Mouse (Mus musculus): Measurements from ENCODE around the gene Dnajb7. TPM values are rescaled to one million over a fixed set of nuclear protein-coding genes. Genes with fewer than 3 reads are reported as not detected.
A peak's percentile ranks its signal among the peaks of the same experiment; 100 is the strongest.

The Dnajb7 gene
- polyA plus RNA-seq, 1 experiment from 2014 or later, result 0.72 TPM

DNA sequence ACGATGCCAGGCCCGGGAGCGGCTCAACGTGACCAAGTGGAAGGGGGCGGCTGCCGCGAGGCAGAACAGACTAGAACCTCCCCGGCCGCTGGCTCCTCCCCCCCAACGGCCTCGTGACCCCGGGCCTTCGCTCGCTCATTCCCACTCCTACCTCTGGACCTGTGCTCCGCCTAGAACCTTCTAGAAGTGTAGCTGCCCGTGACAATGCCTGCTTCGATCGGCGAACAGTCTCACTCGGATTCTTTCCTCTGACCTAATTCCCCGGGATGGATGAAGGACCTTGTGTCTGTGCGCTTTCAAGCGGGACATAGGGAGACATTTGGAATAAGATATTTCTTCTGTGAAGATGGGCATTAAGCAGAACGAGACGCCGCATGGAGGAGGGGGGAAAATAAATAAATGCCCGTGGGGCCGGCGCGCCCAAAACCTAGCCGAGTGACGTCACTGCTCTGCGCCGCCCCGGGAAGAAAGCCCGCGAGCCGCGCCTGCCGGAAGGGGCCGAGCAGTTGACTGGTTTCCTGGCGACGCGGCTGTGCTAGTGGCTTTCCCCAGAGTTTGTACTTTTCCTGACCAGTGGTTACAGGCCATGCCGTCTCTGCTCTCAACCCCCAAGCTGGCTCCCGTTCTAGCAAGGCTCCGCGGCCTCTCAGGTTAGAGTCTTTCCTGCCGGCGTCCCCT lies 8.3 kb downstream of the Dnajb7 start, which contains the start of the genes St13 and Xpnpep3:
Gene St13, minus strand, starts transcription at position 440 of the 678 bp plus-strand sequence.
Gene Xpnpep3, plus strand, starts transcription at position 501 of the 678 bp plus-strand sequence.
- ATAC-seq (ENCODE audit: extremely low read depth, insufficient number of reproducible peaks, low FRiP score, low TSS enrichment), result peak; percentile 100
- no peaks in the 10 kb centered on the region for H3K27me3 ChIP-seq (replicated peaks)
- H3K4me1 ChIP-seq, result peaks cover 30% of the 10 kb centered on the region
- peak within 1 kb of the TSS; percentile 96 for H3K9ac ChIP-seq
- H3K4me2 ChIP-seq, result peak within 1 kb of the TSS; percentile 87
- H3K36me3 ChIP-seq, result no peaks in the 10 kb centered on the region; the same call in 1 of the 2 replicates
- under 1% methylated on average over 50 of the region's 50 CpGs for WGBS
- no peaks in the 10 kb centered on the region for H3K9me3 ChIP-seq
- peak within 1 kb of the TSS; percentile 92 for H3K27ac ChIP-seq (replicated peaks)
- H3K4me3 ChIP-seq, result peak within 1 kb of the TSS; percentile 88

- peaks cover 30% of the 10 kb centered on the region for H3K4me1 ChIP-seq
- H3K9me3 ChIP-seq, result no peaks in the 10 kb centered on the region
- H3K4me2 ChIP-seq, result peak overlapping the region; percentile 87
- H3K36me3 ChIP-seq, result no peaks in the 10 kb centered on the region; the same call in 1 of the 2 replicates
- WGBS, result under 1% methylated on average over 21 of the region's 21 CpGs
- H3K27me3 ChIP-seq (replicated peaks), result no peaks in the 10 kb centered on the region
- ATAC-seq (ENCODE audit: extremely low read depth, insufficient number of reproducible peaks, low FRiP score, low TSS enrichment), result no peak
- H3K27ac ChIP-seq (replicated peaks), result peak overlapping the region; percentile 92
- H3K9ac ChIP-seq, result peak overlapping the region; percentile 96
- peak overlapping the region; percentile 88 for H3K4me3 ChIP-seq
These were observed 8.8 kb downstream of the Dnajb7 start for GRCm38 (mm10) chr15:81399297-81399637.

- no peaks in the 10 kb centered on the region for H3K9me3 ChIP-seq
- peak overlapping the region; percentile 92; the same call in 1 of the 2 replicates for H3K27ac ChIP-seq (replicated peaks)
- H3K4me1 ChIP-seq, result peaks cover 30% of the 10 kb centered on the region
- H3K4me3 ChIP-seq, result peak overlapping the region; percentile 88
- peaks cover 2% of the 10 kb centered on the region; the same call in 1 of the 2 replicates for H3K36me3 ChIP-seq
- peak overlapping the region; percentile 87 for H3K4me2 ChIP-seq
- H3K9ac ChIP-seq, result peak overlapping the region; percentile 96
- ATAC-seq (ENCODE audit: extremely low read depth, insufficient number of reproducible peaks, low FRiP score, low TSS enrichment), result no peak
- no peaks in the 10 kb centered on the region for H3K27me3 ChIP-seq (replicated peaks)
These were observed 9.9 kb downstream of the Dnajb7 start for GRCm38 (mm10) chr15:81398189-81398588.

- no peaks in the 10 kb centered on the region for H3K9me3 ChIP-seq
- H3K9ac ChIP-seq, result no peak overlapping the region
- no peak overlapping the region for H3K4me2 ChIP-seq
- H3K4me1 ChIP-seq, result peaks cover 19% of the 10 kb centered on the region
- no peak for ATAC-seq (ENCODE audit: extremely low read depth, insufficient number of reproducible peaks, low FRiP score, low TSS enrichment)
- peaks cover 37% of the 10 kb centered on the region for H3K36me3 ChIP-seq
- 85% methylated on average over 8 of the region's 8 CpGs for WGBS
- H3K4me3 ChIP-seq, result no peak overlapping the region
- no peak overlapping the region for H3K27ac ChIP-seq (replicated peaks)
- H3K27me3 ChIP-seq (replicated peaks), result no peaks in the 10 kb centered on the region
These were observed 13.7 kb downstream of the Dnajb7 start for GRCm38 (mm10) chr15:81394211-81394915.

DNA sequence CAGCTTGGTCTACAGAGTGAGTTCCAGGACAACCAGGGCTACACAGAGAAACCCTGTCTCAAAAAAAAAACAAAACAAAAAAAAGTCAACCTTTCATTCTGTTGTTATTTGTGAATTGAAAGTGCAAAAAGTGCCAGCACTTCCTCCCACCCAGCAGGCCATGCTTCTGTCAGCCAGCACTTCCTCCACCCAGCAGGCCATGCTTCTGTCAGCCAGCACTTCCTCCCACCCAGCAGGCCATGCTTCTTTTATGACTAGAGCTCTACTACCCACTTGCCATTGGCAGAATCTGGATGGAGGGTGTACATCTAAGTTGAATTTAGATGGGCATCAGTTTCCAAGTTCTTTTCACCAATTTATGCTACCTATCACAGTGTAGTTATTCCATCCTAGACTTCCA lies 15.1 kb downstream of the Dnajb7 start:
- Histone ChIP-seq H3K4me1 (peaks cover 12% of the 10 kb centered on the region), H3K27me3 (replicated peaks) (no peaks in the 10 kb centered on the region), H3K9me3 (no peaks in the 10 kb centered on the region), H3K36me3 (peaks cover 50% of the 10 kb centered on the region), H3K9ac (no peak overlapping the region), H3K4me3 (no peak overlapping the region), H3K27ac (replicated peaks) (no peak overlapping the region), H3K4me2 (no peak overlapping the region)
- ATAC-seq (ENCODE audit: extremely low read depth, insufficient number of reproducible peaks, low FRiP score, low TSS enrichment), result no peak

GRCm38 (mm10) chr15:81386327-81386726 lies 21.8 kb downstream of the Dnajb7 start:
- no peaks in the 10 kb centered on the region for H3K27me3 ChIP-seq (replicated peaks)
- peaks cover 97% of the 10 kb centered on the region for H3K36me3 ChIP-seq
- no peak for ATAC-seq (ENCODE audit: extremely low read depth, insufficient number of reproducible peaks, low FRiP score, low TSS enrichment)
- H3K4me3 ChIP-seq, result no peak overlapping the region
- no peak overlapping the region for H3K9ac ChIP-seq
- no peak overlapping the region for H3K4me2 ChIP-seq
- WGBS, result 96% methylated on average over 5 of the region's 5 CpGs
- H3K4me1 ChIP-seq, result no peaks in the 10 kb centered on the region
- H3K9me3 ChIP-seq, result no peaks in the 10 kb centered on the region
- H3K27ac ChIP-seq (replicated peaks), result no peak overlapping the region

DNA sequence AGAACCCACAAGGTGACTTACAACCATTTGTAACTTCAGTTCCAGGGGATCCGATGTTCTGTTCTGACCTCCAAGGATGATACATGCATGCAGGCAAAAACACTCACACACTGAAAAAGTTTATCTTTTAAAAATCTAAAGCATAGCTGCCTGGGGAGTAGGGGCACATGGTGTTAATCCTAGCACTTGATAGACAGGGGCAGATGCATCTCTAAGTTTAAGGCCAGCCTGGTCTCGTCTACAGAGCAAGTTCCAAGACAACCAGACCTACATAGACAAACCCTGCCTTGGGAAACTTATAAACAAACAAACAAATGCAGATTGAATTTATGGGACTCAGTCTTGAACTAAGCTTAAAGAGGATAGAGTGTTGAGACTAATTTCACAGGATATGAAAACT lies 29.3 kb downstream of the Dnajb7 start:
- Histone ChIP-seq H3K36me3 (peaks cover 88% of the 10 kb centered on the region), H3K4me2 (no peak overlapping the region), H3K27ac (replicated peaks) (no peak overlapping the region), H3K4me1 (no peaks in the 10 kb centered on the region), H3K4me3 (no peak overlapping the region), H3K9me3 (no peaks in the 10 kb centered on the region), H3K27me3 (replicated peaks) (no peaks in the 10 kb centered on the region), H3K9ac (no peak overlapping the region)
- ATAC-seq (ENCODE audit: extremely low read depth, insufficient number of reproducible peaks, low FRiP score, low TSS enrichment), result no peak
- WGBS, result 76% methylated on average over 2 of the region's 2 CpGs

DNA sequence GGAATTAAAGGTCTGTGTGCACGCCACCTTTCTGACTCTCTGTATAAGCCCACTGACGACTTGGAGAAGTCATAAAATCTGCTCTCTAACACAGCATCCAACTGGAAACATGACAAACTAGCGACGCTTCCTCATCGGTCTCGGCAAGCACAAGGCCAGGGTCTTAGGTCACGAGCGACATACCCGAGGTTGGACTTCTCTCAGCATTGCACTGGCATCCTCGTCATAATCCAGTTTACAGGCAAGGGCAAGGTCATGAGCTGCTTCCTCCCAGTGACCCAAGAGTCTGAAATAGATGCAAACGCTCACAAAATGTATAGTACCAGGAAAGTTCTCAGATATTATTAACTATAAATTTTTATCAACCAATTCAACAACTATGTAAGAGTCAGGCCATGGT lies 33.5 kb downstream of the Dnajb7 start:
- no peaks in the 10 kb centered on the region for H3K4me1 ChIP-seq
- no peak overlapping the region for H3K9ac ChIP-seq
- no peak for ATAC-seq (ENCODE audit: extremely low read depth, insufficient number of reproducible peaks, low FRiP score, low TSS enrichment)
- H3K4me3 ChIP-seq, result no peak overlapping the region
- H3K27me3 ChIP-seq (replicated peaks), result no peaks in the 10 kb centered on the region
- H3K4me2 ChIP-seq, result no peak overlapping the region
- no peak overlapping the region for H3K27ac ChIP-seq (replicated peaks)
- WGBS, result 91% methylated on average over 11 of the region's 11 CpGs
- H3K9me3 ChIP-seq, result no peaks in the 10 kb centered on the region
- peaks cover 86% of the 10 kb centered on the region for H3K36me3 ChIP-seq

- ATAC-seq (ENCODE audit: extremely low read depth, insufficient number of reproducible peaks, low FRiP score, low TSS enrichment), result no peak
- no peaks in the 10 kb centered on the region for H3K27me3 ChIP-seq (replicated peaks)
- no peak overlapping the region for H3K4me3 ChIP-seq
- 79% methylated on average over 1 of the region's 1 CpGs for WGBS
- H3K4me2 ChIP-seq, result no peak overlapping the region
- H3K36me3 ChIP-seq, result peaks cover 91% of the 10 kb centered on the region
- H3K4me1 ChIP-seq, result no peaks in the 10 kb centered on the region
- H3K9ac ChIP-seq, result no peak overlapping the region
- H3K27ac ChIP-seq (replicated peaks), result no peak overlapping the region
- H3K9me3 ChIP-seq, result no peaks in the 10 kb centered on the region
These were observed 37.7 kb downstream of the Dnajb7 start for GRCm38 (mm10) chr15:81370356-81370755.

DNA sequence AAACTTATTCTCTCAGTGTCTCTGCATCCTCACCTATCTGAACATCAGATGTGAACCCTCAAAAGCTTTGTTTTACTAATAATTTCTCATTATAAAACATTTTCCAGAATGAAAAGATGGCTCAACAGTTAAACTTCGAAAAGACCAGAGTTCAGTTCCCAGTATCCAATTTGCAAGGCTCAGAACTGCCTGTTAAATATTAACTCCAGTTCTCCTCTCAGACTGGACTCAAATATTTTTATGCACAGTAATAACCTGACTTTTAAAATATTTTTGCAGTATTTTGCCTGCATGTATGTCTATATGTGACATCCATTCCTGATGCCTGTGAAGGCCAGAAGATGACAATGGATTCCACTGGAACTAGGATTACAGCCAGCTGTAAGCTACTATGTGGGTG lies 39.5 kb downstream of the Dnajb7 start:
- Histone ChIP-seq H3K4me1 (no peaks in the 10 kb centered on the region), H3K27me3 (replicated peaks) (no peaks in the 10 kb centered on the region), H3K4me3 (no peak overlapping the region), H3K36me3 (peaks cover 94% of the 10 kb centered on the region), H3K27ac (replicated peaks) (no peak overlapping the region), H3K9me3 (no peaks in the 10 kb centered on the region), H3K9ac (no peak overlapping the region), H3K4me2 (no peak overlapping the region)
- no peak for ATAC-seq (ENCODE audit: extremely low read depth, insufficient number of reproducible peaks, low FRiP score, low TSS enrichment)
- WGBS, result 92% methylated on average over 1 of the region's 1 CpGs

DNA sequence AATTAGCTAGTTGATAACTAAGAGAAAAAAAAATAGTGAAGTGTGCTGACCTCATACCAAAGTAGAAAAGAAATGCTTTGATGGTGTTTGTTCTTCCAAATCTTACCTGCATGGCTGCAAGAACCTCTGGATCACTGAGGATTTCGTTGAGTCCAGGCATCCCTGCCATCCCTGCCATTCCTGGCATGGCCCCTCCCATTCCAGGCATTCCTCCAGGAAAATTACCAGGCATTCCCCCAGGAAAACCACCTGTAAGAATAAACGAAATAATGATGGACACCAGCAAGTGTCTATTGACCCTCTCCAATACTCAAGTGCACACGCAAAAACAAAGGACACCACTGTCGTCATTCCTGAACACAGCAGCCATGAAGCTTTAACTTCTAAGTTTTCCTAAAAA lies 41.9 kb downstream of the Dnajb7 start:
- peaks cover 5% of the 10 kb centered on the region for H3K4me1 ChIP-seq
- no peak overlapping the region for H3K9ac ChIP-seq
- no peak overlapping the region for H3K4me2 ChIP-seq
- H3K27ac ChIP-seq (replicated peaks), result no peak overlapping the region
- H3K27me3 ChIP-seq (replicated peaks), result no peaks in the 10 kb centered on the region
- H3K4me3 ChIP-seq, result no peak overlapping the region
- no peak for ATAC-seq (ENCODE audit: extremely low read depth, insufficient number of reproducible peaks, low FRiP score, low TSS enrichment)
- H3K36me3 ChIP-seq, result peaks cover 86% of the 10 kb centered on the region
- no peaks in the 10 kb centered on the region for H3K9me3 ChIP-seq
- WGBS, result 73% methylated on average over 4 of the region's 4 CpGs

- Histone ChIP-seq H3K27ac (replicated peaks) (no peak overlapping the region), H3K4me1 (peaks cover 8% of the 10 kb centered on the region), H3K4me2 (no peak overlapping the region), H3K9ac (no peak overlapping the region), H3K36me3 (peaks cover 76% of the 10 kb centered on the region), H3K27me3 (replicated peaks) (no peaks in the 10 kb centered on the region), H3K9me3 (no peaks in the 10 kb centered on the region), H3K4me3 (no peak overlapping the region)
- WGBS, result 78% methylated on average over 8 of the region's 8 CpGs
- ATAC-seq (ENCODE audit: extremely low read depth, insufficient number of reproducible peaks, low FRiP score, low TSS enrichment), result no peak
These were observed 42.9 kb downstream of the Dnajb7 start for GRCm38 (mm10) chr15:81365246-81365645.

Measured in heart, embryonic 13.5 days (tissue).